Comparison of ENCODE assay signal across 24 mouse cellular contexts in genomic region chr9:36794487-36794886, GRCm38 (mm10). TPM values are rescaled to one million over a fixed set of nuclear protein-coding genes. Genes with fewer than 3 reads are reported as not detected.
DNase-seq lines count a peak whose midpoint lies in the region; TF ChIP-seq lines count a peak whose summit lies in the region.
"Had no signal": no experiment of that assay in that cellular context is flagged by ENCODE, and none has a peak within 500 bp of the region (broad histone marks: within the 10 kb centered on the region; RNA-seq: fewer than 3 reads in every experiment).

No protein-coding gene starts in this region.

- in situ Hi-C loops in ES-E14 (cut with MboI; ENCODE audit: low sequenced_read_pairs in 2 of 2, unreplicated experiment in 2 of 2), result no loop called here

- DNase-seq in heart, adult 11 months, result peak; percentile 49
- no peak for DNase-seq in heart, postnatal 4 days
- no peak for DNase-seq in ES-E14 (ENCODE audit: low read depth, low spot score)
- DNase-seq in right cerebral cortex, postnatal 10 days (ENCODE audit: low spot score in 2 of 2), result no peak
- no peak for DNase-seq in embryo, embryonic 10.5 days (ENCODE audit: low spot score)
- DNase-seq: adrenal gland, adult 8-10 months; adrenal gland, postnatal 25 days; cerebellum, adult 11-12 months; cerebellum, adult 8-10 months; cerebellum, postnatal 10 days; cerebellum, postnatal 36 days; forebrain, postnatal 0 days; gastrocnemius, adult 2 months; gastrocnemius, postnatal 14 days; heart, adult 18-20 months; heart, postnatal 10 days; heart, postnatal 36 days had no signal

- H3K4me1 ChIP-seq in E14TG2a.4 (replicated peaks; ENCODE audit: low read depth, low read length) (peaks cover 70% of the 10 kb centered on the region), ES-E14 (ENCODE audit: control insufficient read depth in 2 of 2, insufficient read depth in 2 of 2, low read length in 2 of 2, poor library complexity in 1 of 2) (peaks cover 10 to 14% of the 10 kb centered on the region in 2 experiments)

- no peak overlapping the region; the same call in 1 of the 2 replicates for H3K27ac ChIP-seq in ES-E14 (ENCODE audit: insufficient read depth, low read depth, low read length, poor library complexity, severe bottlenecking)
- H3K27ac ChIP-seq: gastrocnemius, adult 2 months; heart, embryonic 15.5 days; hindbrain, embryonic 14.5 days; hindbrain, postnatal 0 days had no signal

- TF ChIP-seq CTCF in E14TG2a.4 (conservative IDR thresholded peaks at IDR 0.05; ENCODE audit: low read length), result no peak

- no peaks in the 10 kb centered on the region for H3K27me3 ChIP-seq in E14TG2a.4 (ENCODE audit: insufficient read depth, low read length)
- H3K27me3 ChIP-seq: heart, embryonic 12.5 days; heart, embryonic 15.5 days; Patski had no signal

- H3K9me3 ChIP-seq in E14TG2a.4 (ENCODE audit: low read length) (no peaks in the 10 kb centered on the region), ES-E14 (ENCODE audit: control insufficient read depth, insufficient read depth, low read depth, low read length) (no peaks in the 10 kb centered on the region)
- H3K9me3 ChIP-seq: G1E; heart, embryonic 12.5 days; heart, embryonic 15.5 days had no signal

- H3K9ac ChIP-seq in ES-E14 (ENCODE audit: insufficient read depth, low read depth, low read length, poor library complexity, severe bottlenecking), result no peak overlapping the region
- H3K9ac ChIP-seq: forebrain, postnatal 0 days; heart, embryonic 12.5 days; heart, embryonic 15.5 days; hindbrain, embryonic 14.5 days had no signal

- peak overlapping the region; percentile 58 for H3K4me3 ChIP-seq in E14TG2a.4 (replicated peaks; ENCODE audit: low read length)
- peak overlapping the region; percentile 40 to 47 for H3K4me3 ChIP-seq in ES-E14 (ENCODE audit: insufficient read depth in 1 of 2, low read depth in 1 of 2, low read length in 2 of 2, poor library complexity in 1 of 2, severe bottlenecking in 1 of 2)
- H3K4me3 ChIP-seq: gastrocnemius, adult 2 months; heart, embryonic 12.5 days; heart, embryonic 15.5 days had no signal

- peaks cover 44% of the 10 kb centered on the region for H3K36me3 ChIP-seq in E14TG2a.4 (ENCODE audit: insufficient read depth, low read length)
- H3K36me3 ChIP-seq in ES-E14 (ENCODE audit: control insufficient read depth, insufficient read depth, low read length, poor library complexity, severe bottlenecking), result peaks cover 24% of the 10 kb centered on the region

TF ChIP-seq in ES-E14, 5 proteins besides CTCF, POLR2A, EP300 and RAD21:
- TF ChIP-seq CHD2 (IDR thresholded peaks at IDR 0.05; ENCODE audit: low read depth, low read length) (no peak), HCFC1 (IDR thresholded peaks at IDR 0.05; ENCODE audit: borderline replicate concordance, insufficient read depth, low read length) (no peak), ZC3H11A (IDR thresholded peaks at IDR 0.05; ENCODE audit: borderline replicate concordance, low read depth, low read length) (no peak), ZNF384 (IDR thresholded peaks at IDR 0.05; ENCODE audit: low read depth, low read length) (peak; percentile 69), MAFK (IDR thresholded peaks at IDR 0.05; ENCODE audit: insufficient read depth, low read depth, low read length) (no peak)

RNA-seq across cellular contexts. Expression of gene Ei24, which starts 2.7 kb away (rescaled TPM):
- 10 to 100 TPM; 94.2 to 97.9 TPM for total RNA-seq in heart, postnatal 4 days (2021)
- total RNA-seq in ES-E14 (2012; rRNA removed), result 104 and 105 TPM in 2 replicates

RNA-seq across cellular contexts. Expression of gene Stt3a, which starts 27.0 kb away (rescaled TPM):
- 100 to 1,000 TPM; 122 to 131 TPM for total RNA-seq in heart, postnatal 4 days (2021)
- 459 and 494 TPM in 2 replicates for total RNA-seq in ES-E14 (2012; rRNA removed)

RNA-seq across cellular contexts. Expression of gene Fez1, which starts 27.2 kb away (rescaled TPM):
- 1 to 10 TPM in 1 of 2 experiments, under 1 TPM in 1; 0.91 to 1.4 TPM for total RNA-seq in heart, postnatal 4 days (2021)
- total RNA-seq in ES-E14 (2012; rRNA removed), result 5.0 and 5.8 TPM in 2 replicates
